Mouse (Mus musculus) liver, adult 2 months (tissue): Measurements from ENCODE around the gene Fkbp8. TPM values are rescaled to one million over a fixed set of nuclear protein-coding genes. Genes with fewer than 3 reads are reported as not detected.

Experiments used
- DNase-seq: peaks from one replicate; pipeline ENCODE4 v3.0.0-alpha.2; 2011; ENCODE audit warnings: low read depth, low spot score; ENCODE audit errors: extremely low read depth
- H3K27ac ChIP-seq: fragments of 200-500 bp; replicated peaks from 2 replicates; pipeline ENCODE4 v1.5.1; 2012; ENCODE audit warnings: low read depth, mild to moderate bottlenecking, control low read depth, inconsistent platforms, low read length; ENCODE audit not compliant: insufficient read depth
- H3K27me3 ChIP-seq: fragments of 200-500 bp; 2 replicates; pipeline ENCODE4 v1.6.1; 2012; ENCODE audit warnings: mild to moderate bottlenecking, moderate library complexity, low read length, inconsistent platforms; ENCODE audit not compliant: control insufficient read depth, insufficient read depth
- H3K36me3 ChIP-seq: fragments of 200-500 bp; 2 replicates; pipeline ENCODE4 v1.6.1; 2012; ENCODE audit warnings: low read length, inconsistent platforms; ENCODE audit not compliant: control insufficient read depth, insufficient read depth
- H3K4me1 ChIP-seq: fragments of 200-500 bp; 2 replicates; pipeline ENCODE4 v1.6.1; 2011; ENCODE audit warnings: low read length; ENCODE audit not compliant: control insufficient read depth, insufficient read depth
- H3K4me3 ChIP-seq: fragments of 200-500 bp; 2 replicates; pipeline ENCODE4 v1.5.1; 2011; ENCODE audit warnings: low read depth, mild to moderate bottlenecking, control low read depth, low read length, moderate library complexity; ENCODE audit not compliant: insufficient read depth
- H3K79me2 ChIP-seq: fragments of 200-500 bp; 2 replicates; pipeline ENCODE4 v1.6.1; 2012; ENCODE audit warnings: inconsistent platforms, mild to moderate bottlenecking, low read length, moderate library complexity; ENCODE audit not compliant: control insufficient read depth, insufficient read depth
- H3K9ac ChIP-seq: fragments of 200-500 bp; 2 replicates; pipeline ENCODE4 v1.6.1; 2012; ENCODE audit warnings: low read depth, mild to moderate bottlenecking, control low read depth, inconsistent platforms, low read length
- CTCF ChIP-seq: fragments of 200-500 bp; IDR thresholded peaks from 2 replicates; pipeline ENCODE4 v1.5.1; 2011; ENCODE audit warnings: low read depth, low read length, control low read depth
- POLR2A ChIP-seq: fragments of 200-500 bp; IDR thresholded peaks from 2 replicates; pipeline ENCODE4 v1.6.1; 2011; ENCODE audit warnings: low read length, control low read depth; ENCODE audit not compliant: insufficient read depth; ENCODE audit errors: extremely low read depth
- WGBS: fragments of 180-500 bp; shearing (Covaris S2); methylation state at CpG from one replicate; pipeline ENCODE4 v1.1.7; 2018; 5-methylcytosine and 5-hydroxymethylcytosine counted together
- polyA plus RNA-seq: library from polyadenylated mRNA; depleted of rRNA; stranded (reverse); fragments of >200 nt; gene quantifications from 2 replicates; pipeline ENCODE4 v1.2.3, GENCODE M21; 2012; rRNA removed
- total RNA-seq: library from RNA; depleted of rRNA; stranded (reverse); fragments of >200 nt; gene quantifications from 2 replicates; pipeline ENCODE4 v1.2.3, GENCODE M21; 2014; rRNA removed

Fkbp8 gene
- total and polyA plus RNA-seq, 2 experiments: 271 to 455 TPM

- Histone ChIP-seq H3K9ac (no peak overlapping the region), H3K27me3 (no peaks in the 10 kb centered on the region), H3K4me1 (peaks cover 12% of the 10 kb centered on the region), H3K4me3 (no peak overlapping the region), H3K36me3 (peaks cover 9% of the 10 kb centered on the region; the same call in 1 of the 2 replicates), H3K27ac (no peak overlapping the region; the same call in 1 of the 2 replicates), H3K79me2 (peaks cover 36% of the 10 kb centered on the region)
- TF ChIP-seq POLR2A: no peak
- TF ChIP-seq CTCF: no peak
- DNase-seq: no peak
These were observed 46.8 kb downstream of the Fkbp8 start for GRCm38 (mm10) chr8:70574302-70574701.

GRCm38 (mm10) chr8:70574915-70575314 is 47.4 kb downstream of the Fkbp8 start:
- Histone ChIP-seq H3K79me2 (peaks cover 30% of the 10 kb centered on the region; the same call in 1 of the 2 replicates), H3K27ac (no peak overlapping the region), H3K36me3 (peaks cover 12% of the 10 kb centered on the region; the same call in 1 of the 2 replicates), H3K4me3 (no peak overlapping the region), H3K27me3 (no peaks in the 10 kb centered on the region), H3K9ac (no peak overlapping the region), H3K4me1 (peaks cover 8% of the 10 kb centered on the region)
- no peak for DNase-seq
- 50% methylated on average over 4 of the region's 4 CpGs for WGBS
- TF ChIP-seq CTCF (no peak), POLR2A (no peak)

- Histone ChIP-seq H3K4me1 (no peaks in the 10 kb centered on the region), H3K4me3 (no peak overlapping the region), H3K79me2 (peaks cover 7% of the 10 kb centered on the region; the same call in 1 of the 2 replicates), H3K27me3 (no peaks in the 10 kb centered on the region), H3K36me3 (peaks cover 26% of the 10 kb centered on the region), H3K27ac (no peak overlapping the region), H3K9ac (no peak overlapping the region)
- whole genome bisulfite sequencing: 93% methylated on average over 3 of the region's 3 CpGs
- TF ChIP-seq CTCF: no peak
- TF ChIP-seq POLR2A: no peak
- no peak for DNase-seq
These were observed 49.7 kb downstream of the Fkbp8 start for GRCm38 (mm10) chr8:70577207-70577606.

GRCm38 (mm10) chr8:70583476-70584387 is 56.2 kb downstream of the Fkbp8 start:
- no peak for TF ChIP-seq CTCF
- TF ChIP-seq POLR2A: no peak
- Histone ChIP-seq H3K4me3 (no peak overlapping the region), H3K36me3 (peaks cover 44% of the 10 kb centered on the region), H3K27ac (no peak overlapping the region), H3K9ac (no peak overlapping the region), H3K79me2 (peaks cover 9% of the 10 kb centered on the region; the same call in 1 of the 2 replicates), H3K27me3 (no peaks in the 10 kb centered on the region), H3K4me1 (peaks cover 11% of the 10 kb centered on the region)
- 45% methylated on average over 18 of the region's 18 CpGs for WGBS
- peak; percentile 96 for DNase-seq

- TF ChIP-seq CTCF (no peak), POLR2A (no peak)
These were observed 57.2 kb downstream of the Fkbp8 start for GRCm38 (mm10) chr8:70584606-70585257.

More at GRCm38 (mm10) chr8:70584606-70585257, 57.2 kb downstream of the Fkbp8 start:
- no peak overlapping the region for H3K27ac ChIP-seq
- no peak overlapping the region for H3K4me3 ChIP-seq
- WGBS: 84% methylated on average over 9 of the region's 9 CpGs
- peaks cover 37% of the 10 kb centered on the region for H3K36me3 ChIP-seq
- H3K27me3 ChIP-seq: no peaks in the 10 kb centered on the region
- DNase-seq: no peak
- peaks cover 9% of the 10 kb centered on the region; the same call in 1 of the 2 replicates for H3K79me2 ChIP-seq
- peaks cover 11% of the 10 kb centered on the region for H3K4me1 ChIP-seq
- H3K9ac ChIP-seq: peak overlapping the region; percentile 9

Other genes with a start within 250 kb of the Fkbp8 start
- 1.4 and 2.6 TPM in 2 replicates for gene Homer3, start 244.9 kb upstream of the Fkbp8 start, total RNA-seq
- 3.1 and 3.7 TPM in 2 replicates for gene Homer3, start 244.9 kb upstream of the Fkbp8 start, polyA plus RNA-seq
- gene Ddx49, start 225.2 kb upstream of the Fkbp8 start, total RNA-seq: 19.3 and 22.7 TPM in 2 replicates
- gene Ddx49, start 225.2 kb upstream of the Fkbp8 start, polyA plus RNA-seq: 24.4 and 36.5 TPM in 2 replicates
- 169 and 197 TPM in 2 replicates for gene Cope, start 225.2 kb upstream of the Fkbp8 start, total RNA-seq
- gene Cope, start 225.2 kb upstream of the Fkbp8 start, polyA plus RNA-seq: 327 and 394 TPM in 2 replicates
- not detected in 2 replicates for gene Cers1, start 211.9 kb upstream of the Fkbp8 start, total RNA-seq
- 0.04 TPM in 2 replicates for gene Cers1, start 211.9 kb upstream of the Fkbp8 start, polyA plus RNA-seq
- gene Gdf1, start 197.9 kb upstream of the Fkbp8 start, total RNA-seq: not detected in 2 replicates
- gene Gdf1, start 197.9 kb upstream of the Fkbp8 start, polyA plus RNA-seq: not detected in 2 replicates
- gene Upf1, start 174.4 kb upstream of the Fkbp8 start, total RNA-seq: 19.0 and 26.3 TPM in 2 replicates
- gene Upf1, start 174.4 kb upstream of the Fkbp8 start, polyA plus RNA-seq: 20.3 and 22.3 TPM in 2 replicates
- gene Comp, start 154.2 kb upstream of the Fkbp8 start, total RNA-seq: not detected in 2 replicates
- gene Comp, start 154.2 kb upstream of the Fkbp8 start, polyA plus RNA-seq: 0.24 TPM in 1 of 2 replicates, not detected in the other
- 1.2 and 1.9 TPM in 2 replicates for gene Crtc1, start 88.1 kb upstream of the Fkbp8 start, total RNA-seq
- gene Crtc1, start 88.1 kb upstream of the Fkbp8 start, polyA plus RNA-seq: 6.9 and 8.2 TPM in 2 replicates
- 3.5 and 4.5 TPM in 2 replicates for gene Klhl26, start 50.8 kb upstream of the Fkbp8 start, total RNA-seq
- 13.7 and 15.3 TPM in 2 replicates for gene Klhl26, start 50.8 kb upstream of the Fkbp8 start, polyA plus RNA-seq
- gene Tmem59l, start 40.4 kb upstream of the Fkbp8 start, total RNA-seq: 0.34 TPM in 1 of 2 replicates, not detected in the other
- 0.10 TPM in 1 of 2 replicates, not detected in the other for gene Tmem59l, start 40.4 kb upstream of the Fkbp8 start, polyA plus RNA-seq
- not detected in 2 replicates for gene Crlf1, start 34.6 kb upstream of the Fkbp8 start, total RNA-seq
- gene Crlf1, start 34.6 kb upstream of the Fkbp8 start, polyA plus RNA-seq: not detected in 2 replicates
- gene Rex1bd, start 21.0 kb upstream of the Fkbp8 start, total RNA-seq: 60.8 and 75.2 TPM in 2 replicates
- 141 and 152 TPM in 2 replicates for gene Rex1bd, start 21.0 kb upstream of the Fkbp8 start, polyA plus RNA-seq
- 750 and 1,062 TPM in 2 replicates for gene Uba52, start 16.9 kb upstream of the Fkbp8 start, total RNA-seq
- gene Uba52, start 16.9 kb upstream of the Fkbp8 start, polyA plus RNA-seq: 596 and 770 TPM in 2 replicates
- gene Kxd1, start 232 bp downstream of the Fkbp8 start, total RNA-seq: 36.7 and 42.6 TPM in 2 replicates
- gene Kxd1, start 232 bp downstream of the Fkbp8 start, polyA plus RNA-seq: 68.4 and 72.3 TPM in 2 replicates
- 10.0 and 13.6 TPM in 2 replicates for gene Ell, start 11.7 kb downstream of the Fkbp8 start, total RNA-seq
- gene Ell, start 11.7 kb downstream of the Fkbp8 start, polyA plus RNA-seq: 19.6 and 25.0 TPM in 2 replicates
- gene Isyna1, start 66.6 kb downstream of the Fkbp8 start, total RNA-seq: 3.2 and 6.4 TPM in 2 replicates
- gene Isyna1, start 66.6 kb downstream of the Fkbp8 start, polyA plus RNA-seq: 9.4 and 16.6 TPM in 2 replicates
- gene Ssbp4, start 81.1 kb downstream of the Fkbp8 start, total RNA-seq: 2.3 and 5.0 TPM in 2 replicates
- 13.5 and 16.4 TPM in 2 replicates for gene Ssbp4, start 81.1 kb downstream of the Fkbp8 start, polyA plus RNA-seq
- gene Lrrc25, start 88.4 kb downstream of the Fkbp8 start, total RNA-seq: 1.4 and 2.3 TPM in 2 replicates
- 2.5 and 7.0 TPM in 2 replicates for gene Lrrc25, start 88.4 kb downstream of the Fkbp8 start, polyA plus RNA-seq
- gene Gdf15, start 104.7 kb downstream of the Fkbp8 start, total RNA-seq: 5.8 and 12.6 TPM in 2 replicates
- gene Gdf15, start 104.7 kb downstream of the Fkbp8 start, polyA plus RNA-seq: 23.8 and 27.7 TPM in 2 replicates
- gene Pgpep1, start 132.7 kb downstream of the Fkbp8 start, total RNA-seq: 39.1 and 42.6 TPM in 2 replicates
- gene Pgpep1, start 132.7 kb downstream of the Fkbp8 start, polyA plus RNA-seq: 91.3 and 117 TPM in 2 replicates
- 30.8 and 35.4 TPM in 2 replicates for gene Lsm4, start 145.5 kb downstream of the Fkbp8 start, total RNA-seq
- 35.4 and 51.8 TPM in 2 replicates for gene Lsm4, start 145.5 kb downstream of the Fkbp8 start, polyA plus RNA-seq
- gene Jund, start 171.2 kb downstream of the Fkbp8 start, total RNA-seq: 26.6 and 36.6 TPM in 2 replicates
- gene Jund, start 171.2 kb downstream of the Fkbp8 start, polyA plus RNA-seq: 111 and 120 TPM in 2 replicates
- not detected in 2 replicates for gene Iqcn, start 175.7 kb downstream of the Fkbp8 start, total RNA-seq
- not detected in 2 replicates for gene Iqcn, start 175.7 kb downstream of the Fkbp8 start, polyA plus RNA-seq
- gene Gm3336, start 190.8 kb downstream of the Fkbp8 start, total RNA-seq: 0.28 and 0.54 TPM in 2 replicates
- 0.11 and 1.0 TPM in 2 replicates for gene Gm3336, start 190.8 kb downstream of the Fkbp8 start, polyA plus RNA-seq
- 10.6 and 16.3 TPM in 2 replicates for gene Pde4c, start 196.0 kb downstream of the Fkbp8 start, total RNA-seq
- gene Pde4c, start 196.0 kb downstream of the Fkbp8 start, polyA plus RNA-seq: 26.5 and 28.0 TPM in 2 replicates
- 2.7 and 4.1 TPM in 2 replicates for gene Rab3a, start 227.0 kb downstream of the Fkbp8 start, total RNA-seq
- 10.4 and 11.9 TPM in 2 replicates for gene Rab3a, start 227.0 kb downstream of the Fkbp8 start, polyA plus RNA-seq
- gene Mpv17l2, start 233.2 kb downstream of the Fkbp8 start, total RNA-seq: 13.7 and 20.9 TPM in 2 replicates
- gene Mpv17l2, start 233.2 kb downstream of the Fkbp8 start, polyA plus RNA-seq: 33.9 and 39.3 TPM in 2 replicates
- 7.7 and 10.9 TPM in 2 replicates for gene Pik3r2, start 249.0 kb downstream of the Fkbp8 start, total RNA-seq
- 38.2 and 53.9 TPM in 2 replicates for gene Pik3r2, start 249.0 kb downstream of the Fkbp8 start, polyA plus RNA-seq